In the genomic region with DNA sequence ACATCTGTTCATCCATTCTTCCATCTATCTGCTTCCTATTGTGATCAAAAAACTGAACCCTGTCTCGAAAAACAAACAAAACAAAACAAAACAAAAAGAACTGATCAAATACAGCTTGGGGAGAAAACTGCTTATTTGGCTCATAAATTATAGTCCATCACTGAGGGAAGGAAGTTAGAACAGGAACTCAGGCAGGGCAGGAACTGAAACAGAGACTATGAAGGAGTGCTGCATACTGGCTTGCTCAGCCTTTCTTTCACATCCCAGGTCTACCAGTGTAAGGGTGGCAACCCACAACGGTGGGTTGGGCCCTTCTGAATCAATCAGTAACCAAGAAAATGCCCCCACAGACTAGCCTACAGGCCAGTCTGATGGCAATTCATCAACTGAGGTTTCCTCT, we compare ENCODE assay signal across 8 mouse cellular contexts. TPM values are rescaled to one million over a fixed set of nuclear protein-coding genes. Genes with fewer than 3 reads are reported as not detected.
DNase-seq lines count a peak whose midpoint lies in the region; ATAC-seq and TF ChIP-seq lines count a peak whose summit lies in the region.

No protein-coding gene starts in this region.

- 78% methylated on average over 2 of the region's 2 CpGs for WGBS in cerebellum, adult 2 months
- 74% methylated on average over 2 of the region's 2 CpGs for WGBS in lung, postnatal 0 days
- 38% methylated on average over 2 of the region's 2 CpGs for WGBS in liver, embryonic 14.5 days (ENCODE audit: insufficient replicate concordance)
- WGBS in stomach, postnatal 0 days, result 64% methylated on average over 2 of the region's 2 CpGs

- H3K9ac ChIP-seq in lung, postnatal 0 days (replicated peaks; ENCODE audit: low read depth), result peak overlapping the region; percentile 92; the same call in 1 of the 2 replicates
- peak overlapping the region; percentile 92 for H3K9ac ChIP-seq in liver, embryonic 14.5 days (replicated peaks)
- H3K9ac ChIP-seq in stomach, postnatal 0 days (ENCODE audit: low read length), result peak overlapping the region; percentile 98; the same call in 1 of the 2 replicates

- no peak for DNase-seq in cerebellum, adult 2 months
- DNase-seq in cerebellum, postnatal 4 days (ENCODE audit: low spot score in 2 of 2), result no peak
- DNase-seq in lung, postnatal 0 days (ENCODE audit: low spot score), result no peak
- no peak for DNase-seq in lung, postnatal 25 days (ENCODE audit: low spot score)
- DNase-seq in liver, embryonic 14.5 days (ENCODE audit: low read depth in 3 of 3, low spot score in 3 of 3), result no peak
- no peak for DNase-seq in stomach, postnatal 0 days (ENCODE audit: low spot score)
- no peak for DNase-seq in left cerebral cortex, adult 9 months (ENCODE audit: low spot score in 2 of 2)
- DNase-seq in cerebellum, adult 8-10 months, result no peak

- peak overlapping the region; percentile 89 for H3K4me3 ChIP-seq in cerebellum, adult 2 months (replicated peaks; ENCODE audit: insufficient read depth, low read depth, low read length)
- peak overlapping the region; percentile 86 for H3K4me3 ChIP-seq in lung, postnatal 0 days (ENCODE audit: low read depth, low read length)
- H3K4me3 ChIP-seq in liver, embryonic 14.5 days (ENCODE audit: insufficient read depth in 1 of 2, low read depth in 2 of 2, low read length in 2 of 2), result peak overlapping the region; percentile 80 to 93
- peak overlapping the region; percentile 90 for H3K4me3 ChIP-seq in stomach, postnatal 0 days (ENCODE audit: low read depth, low read length)

- TF ChIP-seq POLR2A in cerebellum, adult 2 months (IDR thresholded peaks at IDR 0.05; ENCODE audit: borderline replicate concordance, insufficient read depth, low read length), result no peak

- no peaks in the 10 kb centered on the region for H3K27me3 ChIP-seq in cerebellum, adult 2 months (ENCODE audit: control insufficient read depth, insufficient read depth, low read length)
- no peaks in the 10 kb centered on the region for H3K27me3 ChIP-seq in lung, postnatal 0 days (replicated peaks; ENCODE audit: insufficient read depth, low read length)
- no peaks in the 10 kb centered on the region for H3K27me3 ChIP-seq in liver, embryonic 14.5 days (ENCODE audit: control insufficient read depth, insufficient read depth, low read length)
- no peaks in the 10 kb centered on the region for H3K27me3 ChIP-seq in stomach, postnatal 0 days (ENCODE audit: control insufficient read depth, insufficient read depth, low read length)

- H3K36me3 ChIP-seq in lung, postnatal 0 days (ENCODE audit: insufficient read depth, low read length), result no peaks in the 10 kb centered on the region
- no peaks in the 10 kb centered on the region for H3K36me3 ChIP-seq in liver, embryonic 14.5 days (replicated peaks; ENCODE audit: control insufficient read depth, insufficient read depth, low read depth)
- H3K36me3 ChIP-seq in stomach, postnatal 0 days (ENCODE audit: control insufficient read depth, insufficient read depth, low read length), result 0 out of 2 replicates have a peak, but pooled peaks cover 4% of the 10 kb centered on the region

- ATAC-seq in lung, postnatal 0 days, result no peak
- ATAC-seq in liver, embryonic 14.5 days (ENCODE audit: insufficient read depth), result no peak
- no peak for ATAC-seq in stomach, postnatal 0 days (ENCODE audit: low FRiP score, low TSS enrichment)

- H3K4me1 ChIP-seq in cerebellum, adult 2 months (ENCODE audit: control insufficient read depth, insufficient read depth, low read length), result peaks cover 13% of the 10 kb centered on the region; the same call in 1 of the 2 replicates
- H3K4me1 ChIP-seq in lung, postnatal 0 days (ENCODE audit: insufficient read depth, low read depth, low read length), result peaks cover 14% of the 10 kb centered on the region
- H3K4me1 ChIP-seq in liver, embryonic 14.5 days (replicated peaks; ENCODE audit: control insufficient read depth in 2 of 2, insufficient read depth in 2 of 2, low read length in 1 of 2), result peaks cover 0 to 6% of the 10 kb centered on the region in 2 experiments; a peak in 3 of 4 replicates
- H3K4me1 ChIP-seq in stomach, postnatal 0 days (replicated peaks; ENCODE audit: control insufficient read depth, insufficient read depth), result no peaks in the 10 kb centered on the region

- TF ChIP-seq CTCF in cerebellum, adult 2 months (IDR thresholded peaks at IDR 0.05; ENCODE audit: borderline replicate concordance, insufficient read depth, low read depth, low read length), result no peak
- no peak for TF ChIP-seq CTCF in lung, postnatal 0 days (IDR thresholded peaks at IDR 0.05)
- TF ChIP-seq CTCF in liver, embryonic 14.5 days (IDR thresholded peaks at IDR 0.05; ENCODE audit: low read depth), result no peak
- TF ChIP-seq CTCF in stomach, postnatal 0 days (IDR thresholded peaks at IDR 0.05; ENCODE audit: low read depth), result no peak

- H3K4me2 ChIP-seq in lung, postnatal 0 days (replicated peaks; ENCODE audit: low read depth, low read length), result peak overlapping the region; percentile 87
- H3K4me2 ChIP-seq in liver, embryonic 14.5 days (ENCODE audit: low read depth), result peak overlapping the region; percentile 94
- peak overlapping the region; percentile 77 for H3K4me2 ChIP-seq in stomach, postnatal 0 days (replicated peaks; ENCODE audit: low read depth)

- TF ChIP-seq EP300 in lung, postnatal 0 days (IDR thresholded peaks at IDR 0.05), result no peak
- TF ChIP-seq EP300 in liver, embryonic 14.5 days (IDR thresholded peaks at IDR 0.05; ENCODE audit: low read depth), result no peak
- TF ChIP-seq EP300 in stomach, postnatal 0 days (optimal IDR thresholded peaks at IDR 0.05), result no peak

- peak overlapping the region; percentile 19; the same call in 1 of the 2 replicates for H3K27ac ChIP-seq in cerebellum, adult 2 months (ENCODE audit: insufficient read depth, low read length)
- H3K27ac ChIP-seq in lung, postnatal 0 days (ENCODE audit: low read length), result peak overlapping the region; percentile 95; the same call in 1 of the 2 replicates
- no peak overlapping the region for H3K27ac ChIP-seq in liver, embryonic 14.5 days
- peak overlapping the region; percentile 98; the same call in 1 of the 2 replicates for H3K27ac ChIP-seq in stomach, postnatal 0 days (replicated peaks)

- no peaks in the 10 kb centered on the region for H3K9me3 ChIP-seq in lung, postnatal 0 days (ENCODE audit: low read length)
- no peaks in the 10 kb centered on the region for H3K9me3 ChIP-seq in liver, embryonic 14.5 days (ENCODE audit: control insufficient read depth, low read length)
- H3K9me3 ChIP-seq in stomach, postnatal 0 days (ENCODE audit: control insufficient read depth, low read length), result no peaks in the 10 kb centered on the region

RNA-seq across cellular contexts. Expression of gene Cttn, which starts 0.3 kb away (rescaled TPM):
- 119 and 131 TPM in 2 replicates for polyA plus RNA-seq in cerebellum, adult 2 months (2012; rRNA removed)
- 128 and 131 TPM in 2 replicates for polyA plus RNA-seq in lung, postnatal 0 days (2015; fragmentation: Nextera tagmentation; extraction: Ambion mirVana)
- 21.4 and 31.0 TPM in 2 replicates for polyA plus RNA-seq in liver, embryonic 14.5 days (2012; rRNA removed)
- polyA plus RNA-seq in liver, embryonic 14.5 days (2014; fragmentation: Nextera tagmentation; extraction: Ambion mirVana), result 31.5 and 32.3 TPM in 2 replicates
- polyA plus RNA-seq in stomach, postnatal 0 days (2015; fragmentation: Nextera tagmentation; extraction: Ambion mirVana), result 137 and 141 TPM in 2 replicates
